Mouse (Mus musculus): Measurements from ENCODE around the gene Eif4e. TPM values are rescaled to one million over a fixed set of nuclear protein-coding genes. Genes with fewer than 3 reads are reported as not detected.

The Eif4e gene
- polyA plus RNA-seq, 1 experiment from 2014 or later, result 315 TPM

- no peak overlapping the region for H3K27ac ChIP-seq (ENCODE audit: low read depth, low read length)
- no peaks in the 10 kb centered on the region for H3K9me3 ChIP-seq (ENCODE audit: control insufficient read depth, low read length)
- H3K4me3 ChIP-seq (ENCODE audit: low read length), result no peak overlapping the region
- H3K4me2 ChIP-seq (ENCODE audit: low read length), result no peak overlapping the region
- H3K9ac ChIP-seq (ENCODE audit: low read depth, low read length), result no peak overlapping the region
- no peaks in the 10 kb centered on the region for H3K36me3 ChIP-seq (ENCODE audit: control insufficient read depth, insufficient read depth, low read length)
- no peaks in the 10 kb centered on the region for H3K4me1 ChIP-seq (ENCODE audit: control insufficient read depth, insufficient read depth, low read depth, low read length)
- ATAC-seq, result no peak
- 55% methylated on average over 1 of the region's 1 CpGs for WGBS
- no peaks in the 10 kb centered on the region for H3K27me3 ChIP-seq (replicated peaks; ENCODE audit: control insufficient read depth, insufficient read depth, low read length)
Measured at GRCm38 (mm10) chr3:138494565-138494964, 31.4 kb upstream of the Eif4e start.

DNA sequence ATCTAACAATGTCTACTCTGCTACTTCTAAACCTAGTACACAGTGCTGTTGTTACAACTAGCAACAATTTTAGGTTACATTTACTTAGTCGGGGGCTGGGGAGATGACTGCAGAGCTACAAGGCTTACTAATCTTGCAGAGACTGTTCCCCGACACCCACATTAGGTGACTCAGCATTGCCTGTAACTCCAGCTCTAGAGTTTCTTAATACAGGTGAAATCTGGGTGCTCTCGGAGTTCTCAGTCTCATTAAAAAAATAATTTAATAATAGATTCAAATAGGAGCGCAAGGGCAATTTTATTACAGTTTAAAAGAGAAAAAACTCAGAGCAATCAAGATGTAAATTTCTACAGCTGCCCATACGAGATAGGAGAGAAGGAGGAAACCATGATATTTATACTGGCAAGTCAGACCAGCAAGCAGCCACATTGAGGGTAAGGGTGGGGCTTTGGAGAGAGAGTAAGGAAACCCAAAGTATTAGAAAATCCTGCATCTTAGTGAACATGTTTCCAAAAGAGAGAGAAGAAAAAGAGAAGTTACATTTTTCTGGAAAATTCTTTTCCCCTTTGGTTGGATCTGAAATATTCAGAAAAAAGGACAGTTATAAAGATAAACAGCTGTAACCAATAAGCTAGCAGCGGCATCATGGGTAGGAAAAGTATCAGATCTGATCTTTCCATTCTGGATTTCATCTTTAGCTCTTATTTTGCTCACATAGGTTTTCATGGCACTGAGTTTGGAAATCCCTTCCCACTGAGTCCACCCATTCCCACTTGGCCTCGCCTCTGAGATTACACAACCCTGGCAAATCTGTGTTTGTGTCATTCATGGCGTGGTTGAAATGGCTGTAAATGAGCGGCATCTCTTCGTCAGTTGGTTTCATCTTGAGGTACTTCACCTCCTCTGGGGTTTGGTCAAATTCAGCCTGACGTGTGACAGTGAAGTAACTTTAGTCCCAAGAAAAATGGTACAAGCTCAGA lies 30.5 kb upstream of the Eif4e start:
- Histone ChIP-seq H3K9me3 (ENCODE audit: control insufficient read depth, low read length) (no peaks in the 10 kb centered on the region), H3K27me3 (replicated peaks; ENCODE audit: control insufficient read depth, insufficient read depth, low read length) (no peaks in the 10 kb centered on the region), H3K27ac (ENCODE audit: low read depth, low read length) (no peak overlapping the region), H3K9ac (ENCODE audit: low read depth, low read length) (no peak overlapping the region), H3K4me3 (ENCODE audit: low read length) (no peak overlapping the region), H3K4me2 (ENCODE audit: low read length) (no peak overlapping the region), H3K36me3 (ENCODE audit: control insufficient read depth, insufficient read depth, low read length) (no peaks in the 10 kb centered on the region), H3K4me1 (ENCODE audit: control insufficient read depth, insufficient read depth, low read depth, low read length) (no peaks in the 10 kb centered on the region)
- ATAC-seq, result no peak
- WGBS, result 87% methylated on average over 11 of the region's 11 CpGs

- Histone ChIP-seq H3K4me2 (ENCODE audit: low read length) (no peak overlapping the region), H3K27me3 (replicated peaks; ENCODE audit: control insufficient read depth, insufficient read depth, low read length) (no peaks in the 10 kb centered on the region), H3K4me3 (ENCODE audit: low read length) (no peak overlapping the region), H3K4me1 (ENCODE audit: control insufficient read depth, insufficient read depth, low read depth, low read length) (no peaks in the 10 kb centered on the region), H3K9ac (ENCODE audit: low read depth, low read length) (no peak overlapping the region), H3K36me3 (ENCODE audit: control insufficient read depth, insufficient read depth, low read length) (no peaks in the 10 kb centered on the region), H3K27ac (ENCODE audit: low read depth, low read length) (no peak overlapping the region), H3K9me3 (ENCODE audit: control insufficient read depth, low read length) (no peaks in the 10 kb centered on the region)
- WGBS, result 74% methylated on average over 4 of the region's 4 CpGs
- ATAC-seq, result no peak
Measured at GRCm38 (mm10) chr3:138498731-138499130, 27.2 kb upstream of the Eif4e start.

DNA sequence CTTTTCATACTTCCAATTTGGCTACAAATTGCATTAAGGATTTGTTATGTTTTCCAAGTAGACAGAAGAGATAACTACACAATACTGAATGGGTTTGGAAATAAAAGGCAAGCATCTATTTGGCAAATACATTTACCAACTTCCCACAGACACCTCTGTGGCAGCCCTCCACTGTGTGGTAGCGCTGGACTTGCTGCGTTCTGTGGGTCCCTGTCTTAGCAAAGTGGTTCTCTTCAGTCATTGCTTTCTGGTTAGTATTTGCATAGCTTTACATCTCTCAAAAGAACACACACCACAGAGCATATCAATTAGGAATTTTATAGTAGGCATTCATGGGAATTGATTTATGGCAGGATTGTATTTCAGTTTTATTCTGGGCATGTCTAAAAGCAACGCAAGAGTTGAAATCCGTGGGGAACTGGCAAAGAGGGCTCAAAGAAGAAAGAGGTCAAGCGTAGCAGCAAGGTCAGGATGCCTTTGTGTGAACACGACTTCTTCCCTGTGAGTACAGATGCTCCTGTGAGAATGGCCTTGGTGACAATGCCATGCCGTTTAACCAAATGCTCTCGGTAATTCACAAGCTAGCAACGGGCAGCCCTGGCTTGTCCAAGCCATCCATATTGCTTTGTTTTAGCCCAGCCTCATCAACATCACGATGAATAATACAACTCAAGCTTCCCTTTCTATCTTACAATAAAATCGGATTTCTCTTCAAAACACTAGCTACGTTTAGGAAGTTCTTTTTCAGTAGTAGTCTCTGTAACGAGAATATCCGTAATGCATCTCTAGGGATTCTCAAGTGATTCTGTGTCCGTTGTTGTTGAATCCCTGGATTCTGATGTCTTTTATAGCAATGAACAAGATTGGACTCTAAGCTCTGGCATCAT lies 25.9 kb upstream of the Eif4e start:
- ATAC-seq, result no peak
- no peaks in the 10 kb centered on the region for H3K36me3 ChIP-seq (ENCODE audit: control insufficient read depth, insufficient read depth, low read length)
- WGBS, result 18% methylated on average over 15 of the region's 15 CpGs
- peak overlapping the region; percentile 22; the same call in 1 of the 2 replicates for H3K4me2 ChIP-seq (ENCODE audit: low read length)
- no peak overlapping the region for H3K27ac ChIP-seq (ENCODE audit: low read depth, low read length)
- H3K27me3 ChIP-seq (replicated peaks; ENCODE audit: control insufficient read depth, insufficient read depth, low read length), result no peaks in the 10 kb centered on the region
- H3K4me1 ChIP-seq (ENCODE audit: control insufficient read depth, insufficient read depth, low read depth, low read length), result no peaks in the 10 kb centered on the region
- H3K9me3 ChIP-seq (ENCODE audit: control insufficient read depth, low read length), result no peaks in the 10 kb centered on the region
- H3K9ac ChIP-seq (ENCODE audit: low read depth, low read length), result no peak overlapping the region
- H3K4me3 ChIP-seq (ENCODE audit: low read length), result no peak overlapping the region

- H3K4me1 ChIP-seq (ENCODE audit: control insufficient read depth, insufficient read depth, low read depth, low read length), result no peaks in the 10 kb centered on the region
- no peak overlapping the region for H3K4me3 ChIP-seq (ENCODE audit: low read length)
- H3K9ac ChIP-seq (ENCODE audit: low read depth, low read length), result no peak overlapping the region
- no peak overlapping the region for H3K27ac ChIP-seq (ENCODE audit: low read depth, low read length)
- no peaks in the 10 kb centered on the region for H3K36me3 ChIP-seq (ENCODE audit: control insufficient read depth, insufficient read depth, low read length)
- WGBS, result 88% methylated on average over 11 of the region's 11 CpGs
- no peak overlapping the region for H3K4me2 ChIP-seq (ENCODE audit: low read length)
- ATAC-seq, result no peak
- no peaks in the 10 kb centered on the region for H3K27me3 ChIP-seq (replicated peaks; ENCODE audit: control insufficient read depth, insufficient read depth, low read length)
- no peaks in the 10 kb centered on the region for H3K9me3 ChIP-seq (ENCODE audit: control insufficient read depth, low read length)
Measured at GRCm38 (mm10) chr3:138503754-138504153, 22.2 kb upstream of the Eif4e start.

DNA sequence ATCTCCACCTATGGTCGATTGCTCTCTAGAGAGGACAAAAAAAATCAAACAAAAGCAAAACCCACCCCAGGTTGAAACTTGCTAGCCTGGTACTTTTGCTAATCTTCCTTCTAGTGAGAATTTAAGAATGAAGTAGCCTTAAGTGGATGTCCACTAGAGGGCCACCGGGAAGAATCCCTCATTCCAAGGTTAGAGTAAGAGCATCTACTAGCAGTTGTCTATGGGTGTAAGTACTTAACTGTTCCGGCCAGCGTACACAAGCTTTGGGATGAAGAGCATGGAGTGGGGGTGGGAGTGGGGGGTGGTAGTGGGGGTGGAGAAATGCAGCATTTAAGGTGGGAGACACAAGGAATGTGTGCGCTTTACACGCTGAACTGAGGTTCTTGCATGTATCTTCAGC lies 19.2 kb upstream of the Eif4e start:
- ATAC-seq, result no peak
- no peaks in the 10 kb centered on the region for H3K9me3 ChIP-seq (ENCODE audit: control insufficient read depth, low read length)

GRCm38 (mm10) chr3:138509581-138509980 lies 16.4 kb upstream of the Eif4e start:
- 98% methylated on average over 2 of the region's 2 CpGs for WGBS
- H3K4me2 ChIP-seq (ENCODE audit: low read length), result no peak overlapping the region

More for the DNA sequence above, 19.2 kb upstream of the Eif4e start:
- Histone ChIP-seq H3K4me1 (ENCODE audit: control insufficient read depth, insufficient read depth, low read depth, low read length) (no peaks in the 10 kb centered on the region), H3K4me3 (ENCODE audit: low read length) (no peak overlapping the region), H3K27me3 (replicated peaks; ENCODE audit: control insufficient read depth, insufficient read depth, low read length) (no peaks in the 10 kb centered on the region), H3K9ac (ENCODE audit: low read depth, low read length) (no peak overlapping the region), H3K4me2 (ENCODE audit: low read length) (no peak overlapping the region), H3K36me3 (ENCODE audit: control insufficient read depth, insufficient read depth, low read length) (no peaks in the 10 kb centered on the region), H3K27ac (ENCODE audit: low read depth, low read length) (no peak overlapping the region)
- 55% methylated on average over 6 of the region's 6 CpGs for WGBS

GRCm38 (mm10) chr3:138510471-138510870 lies 15.5 kb upstream of the Eif4e start:
- Histone ChIP-seq H3K36me3 (ENCODE audit: control insufficient read depth, insufficient read depth, low read length) (no peaks in the 10 kb centered on the region), H3K4me3 (ENCODE audit: low read length) (no peak overlapping the region), H3K4me1 (ENCODE audit: control insufficient read depth, insufficient read depth, low read depth, low read length) (no peaks in the 10 kb centered on the region), H3K27me3 (replicated peaks; ENCODE audit: control insufficient read depth, insufficient read depth, low read length) (no peaks in the 10 kb centered on the region), H3K27ac (ENCODE audit: low read depth, low read length) (no peak overlapping the region), H3K4me2 (ENCODE audit: low read length) (no peak overlapping the region), H3K9ac (ENCODE audit: low read depth, low read length) (no peak overlapping the region), H3K9me3 (ENCODE audit: control insufficient read depth, low read length) (no peaks in the 10 kb centered on the region)
- WGBS, result 73% methylated on average over 5 of the region's 5 CpGs
- ATAC-seq, result peak; percentile 59; the same call in 1 of the 2 replicates

More at GRCm38 (mm10) chr3:138509581-138509980, 16.4 kb upstream of the Eif4e start:
- Histone ChIP-seq H3K27ac (ENCODE audit: low read depth, low read length) (no peak overlapping the region), H3K4me1 (ENCODE audit: control insufficient read depth, insufficient read depth, low read depth, low read length) (no peaks in the 10 kb centered on the region), H3K27me3 (replicated peaks; ENCODE audit: control insufficient read depth, insufficient read depth, low read length) (no peaks in the 10 kb centered on the region), H3K9ac (ENCODE audit: low read depth, low read length) (no peak overlapping the region), H3K36me3 (ENCODE audit: control insufficient read depth, insufficient read depth, low read length) (no peaks in the 10 kb centered on the region), H3K9me3 (ENCODE audit: control insufficient read depth, low read length) (no peaks in the 10 kb centered on the region), H3K4me3 (ENCODE audit: low read length) (no peak overlapping the region)
- ATAC-seq, result no peak

- Histone ChIP-seq H3K4me3 (ENCODE audit: low read length) (peak overlapping the region; percentile 33), H3K9ac (ENCODE audit: low read depth, low read length) (peak overlapping the region; percentile 52; the same call in 1 of the 2 replicates), H3K36me3 (ENCODE audit: control insufficient read depth, insufficient read depth, low read length) (no peaks in the 10 kb centered on the region), H3K4me2 (ENCODE audit: low read length) (peak overlapping the region; percentile 58), H3K27ac (ENCODE audit: low read depth, low read length) (no peak overlapping the region), H3K4me1 (ENCODE audit: control insufficient read depth, insufficient read depth, low read depth, low read length) (no peaks in the 10 kb centered on the region), H3K9me3 (ENCODE audit: control insufficient read depth, low read length) (no peaks in the 10 kb centered on the region), H3K27me3 (replicated peaks; ENCODE audit: control insufficient read depth, insufficient read depth, low read length) (no peaks in the 10 kb centered on the region)
- 42% methylated on average over 12 of the region's 12 CpGs for WGBS
- ATAC-seq, result no peak
Measured at GRCm38 (mm10) chr3:138513243-138513642, 12.7 kb upstream of the Eif4e start.
